Mouse (Mus musculus) ES-Bruce4 (cell line): ENCODE data around the gene Cyp2b19.

Source experiments
- CTCF ChIP-seq: IDR thresholded peaks from one replicate; pipeline ENCODE4 v1.8.1; 2011; ENCODE audit warnings: low read depth, low read length
- EP300 ChIP-seq: IDR thresholded peaks from 2 replicates; pipeline ENCODE4 v1.6.1; 2011; ENCODE audit warnings: low read depth, low read length; ENCODE audit not compliant: insufficient read depth
- POLR2A ChIP-seq: IDR thresholded peaks from one replicate; pipeline ENCODE4 v1.8.1; 2011; ENCODE audit warnings: low read length; ENCODE audit not compliant: insufficient read depth

DNA sequence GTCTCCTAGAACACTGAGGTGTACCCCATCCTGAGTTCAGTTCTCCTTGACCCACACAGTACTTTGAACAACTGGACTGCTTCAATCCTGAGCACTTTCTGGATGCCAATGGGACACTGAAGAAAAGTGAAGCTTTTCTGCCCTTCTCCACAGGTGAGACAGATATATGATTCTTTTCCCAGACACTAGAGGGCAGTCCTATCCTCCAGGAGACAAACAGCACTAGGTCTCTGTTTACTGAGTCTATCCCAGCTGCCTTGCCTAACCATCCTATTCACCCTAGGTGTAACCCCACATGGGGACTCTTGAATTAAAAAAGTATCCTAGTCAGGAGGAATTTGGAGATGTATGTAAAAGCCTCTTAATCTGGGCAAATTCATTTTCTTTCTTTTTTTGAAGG is 18.0 kb upstream of the Cyp2b19 start:
- TF ChIP-seq POLR2A = no peak
- no peak for TF ChIP-seq CTCF
- TF ChIP-seq EP300 = no peak
